Comparison of ENCODE assay signal across 8 mouse cellular contexts in the genomic region with DNA sequence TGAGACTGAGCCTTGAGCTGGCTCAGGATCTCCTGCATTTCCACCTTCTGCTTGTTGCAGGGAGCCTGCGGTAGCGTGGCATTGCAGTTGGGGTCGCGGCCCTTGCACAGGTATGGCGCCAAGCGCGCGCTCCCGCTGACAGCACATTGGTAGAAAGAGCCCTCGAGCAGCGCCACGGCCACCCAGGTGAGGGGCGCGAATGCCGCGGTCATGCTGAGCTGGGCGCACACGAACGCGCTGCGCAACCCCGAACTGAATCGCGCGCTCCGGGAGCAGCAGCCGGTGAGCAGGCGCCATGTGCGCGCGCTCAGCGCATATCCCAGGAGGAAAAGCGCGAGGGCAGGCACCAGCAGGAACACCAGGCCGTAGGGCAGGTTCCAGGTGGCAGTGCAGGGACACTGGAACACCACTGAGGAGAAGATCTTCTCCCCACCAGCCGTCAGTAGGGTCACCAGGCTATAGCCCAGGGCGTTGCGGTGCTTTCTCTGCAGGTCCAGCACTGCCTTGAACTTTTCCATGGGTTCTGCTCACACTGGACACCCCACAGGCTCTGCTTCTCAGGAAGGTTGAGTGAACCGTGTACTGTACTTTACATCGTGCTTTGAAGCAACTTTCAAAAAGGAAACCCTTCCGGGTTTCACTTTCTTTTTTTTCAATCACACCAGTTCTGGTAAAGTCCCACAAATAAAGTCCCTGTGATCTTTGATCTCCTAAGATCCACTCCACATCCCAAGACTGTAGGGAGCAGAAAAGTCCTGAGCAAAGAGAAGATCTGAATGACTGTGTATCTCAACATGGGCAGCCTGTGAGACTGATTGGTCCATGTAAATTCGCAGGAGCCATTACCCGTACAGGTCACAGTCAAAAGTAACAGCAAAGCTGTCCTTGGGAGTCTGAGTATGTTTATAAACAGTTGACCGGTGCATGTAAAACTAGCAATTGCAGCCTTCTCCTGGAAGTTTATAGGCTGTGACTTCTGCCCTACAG. TPM values are rescaled to one million over a fixed set of nuclear protein-coding genes. Genes with fewer than 3 reads are reported as not detected.
DNase-seq lines count a peak whose midpoint lies in the region; ATAC-seq lines count a peak whose summit lies in the region.

A gene (minus strand): TSS at position 593 of the 987 bp plus-strand sequence.

- 0 out of 2 replicates have a peak, but pooled peaks have one; percentile 24 for ATAC-seq in limb, embryonic 15.5 days (ENCODE audit: insufficient number of reproducible peaks, low FRiP score, low TSS enrichment, low read depth)
- peak; percentile 68 for ATAC-seq in midbrain, embryonic 14.5 days (ENCODE audit: low FRiP score, low TSS enrichment)

- no peaks in the 10 kb centered on the region for H3K9me3 ChIP-seq in heart, embryonic 10.5 days
- H3K9me3 ChIP-seq in limb, embryonic 15.5 days = no peaks in the 10 kb centered on the region
- H3K9me3 ChIP-seq in midbrain, embryonic 14.5 days (ENCODE audit: control insufficient read depth, low read length) = no peaks in the 10 kb centered on the region

- 15% methylated on average over 44 of the region's 44 CpGs for WGBS in heart, embryonic 10.5 days
- 14% methylated on average over 44 of the region's 44 CpGs for WGBS in limb, embryonic 15.5 days
- WGBS in midbrain, embryonic 14.5 days = 19% methylated on average over 44 of the region's 44 CpGs

- H3K4me1 ChIP-seq in heart, embryonic 10.5 days = peaks cover 8% of the 10 kb centered on the region
- H3K4me1 ChIP-seq in limb, embryonic 15.5 days = peaks cover 14% of the 10 kb centered on the region; the same call in 1 of the 2 replicates
- no peaks in the 10 kb centered on the region for H3K4me1 ChIP-seq in midbrain, embryonic 14.5 days (ENCODE audit: control insufficient read depth, insufficient read depth, low read length)

- H3K27me3 ChIP-seq in heart, embryonic 10.5 days (ENCODE audit: insufficient read depth, poor library complexity, severe bottlenecking) = peaks cover 9% of the 10 kb centered on the region; the same call in 1 of the 2 replicates
- no peaks in the 10 kb centered on the region for H3K27me3 ChIP-seq in limb, embryonic 15.5 days
- H3K27me3 ChIP-seq in midbrain, embryonic 14.5 days (ENCODE audit: control insufficient read depth, insufficient read depth, low read length) = no peaks in the 10 kb centered on the region

- H3K9ac ChIP-seq in limb, embryonic 15.5 days = peak within 1 kb of the TSS; percentile 50
- peak within 1 kb of the TSS; percentile 52 for H3K9ac ChIP-seq in midbrain, embryonic 14.5 days (replicated peaks; ENCODE audit: low read length)

- H3K27ac ChIP-seq in heart, embryonic 10.5 days = peak within 1 kb of the TSS; percentile 82
- no peak within 1 kb of the TSS for H3K27ac ChIP-seq in limb, embryonic 15.5 days
- H3K27ac ChIP-seq in midbrain, embryonic 14.5 days (replicated peaks; ENCODE audit: low read depth, low read length) = no peak within 1 kb of the TSS

- H3K36me3 ChIP-seq in heart, embryonic 10.5 days = no peaks in the 10 kb centered on the region
- no peaks in the 10 kb centered on the region for H3K36me3 ChIP-seq in limb, embryonic 15.5 days
- no peaks in the 10 kb centered on the region for H3K36me3 ChIP-seq in midbrain, embryonic 14.5 days (ENCODE audit: control insufficient read depth, insufficient read depth, low read length)

- DNase-seq in adrenal gland, adult (ENCODE audit: inconsistent age in 2 of 2, low spot score in 1 of 2) = peak; percentile 22 to 71
- DNase-seq in adrenal gland, adult 8-10 months = no peak
- DNase-seq in embryo, embryonic 11 days = peak; percentile 74
- DNase-seq in heart, embryonic 10.5 days (ENCODE audit: low spot score) = no peak
- peak; percentile 14 for DNase-seq in kidney, adult 9 months
- peak; percentile 75 for DNase-seq in midbrain, embryonic 14.5 days
- peak; percentile 29 to 56 for DNase-seq in spleen, postnatal 10 days (ENCODE audit: low spot score in 2 of 2)

- peak within 1 kb of the TSS; percentile 87 for H3K4me2 ChIP-seq in limb, embryonic 15.5 days
- H3K4me2 ChIP-seq in midbrain, embryonic 14.5 days (ENCODE audit: low read length) = peak within 1 kb of the TSS; percentile 67

- H3K4me3 ChIP-seq in heart, embryonic 10.5 days = peak within 1 kb of the TSS; percentile 74
- peak within 1 kb of the TSS; percentile 53 for H3K4me3 ChIP-seq in limb, embryonic 15.5 days
- H3K4me3 ChIP-seq in midbrain, embryonic 14.5 days (replicated peaks; ENCODE audit: low read depth, low read length) = peak within 1 kb of the TSS; percentile 47

RNA-seq across cellular contexts. Expression of the gene that starts here (rescaled TPM):
- total RNA-seq in adrenal gland, adult 8-10 months (2022) = 1 to 10 TPM in 1 of 4 experiments, under 1 TPM in 3; 0.59 to 1.1 (median 0.74) TPM
- polyA plus RNA-seq in heart, embryonic 10.5 days (2016; fragmentation: Nextera tagmentation; extraction: Ambion mirVana) = 0.48 and 0.88 TPM in 2 replicates
- 0.59 and 1.1 TPM in 2 replicates for polyA plus RNA-seq in limb, embryonic 15.5 days (2015; fragmentation: Nextera tagmentation; extraction: Ambion mirVana)
- polyA plus RNA-seq in midbrain, embryonic 14.5 days (2014; fragmentation: Nextera tagmentation; extraction: Ambion mirVana) = 0.27 and 1.0 TPM in 2 replicates

Comparison
In these comparisons a context has a peak if more than half of its experiments do, and no peak if none do; other contexts are left out.
1. DNase-seq: peak in adrenal gland, adult (2 of 2), embryo, embryonic 11 days (single experiment), kidney, adult 9 months (single experiment), midbrain, embryonic 14.5 days (single experiment) and spleen, postnatal 10 days (2 of 2); none in adrenal gland, adult 8-10 months (single experiment) and heart, embryonic 10.5 days (single experiment).
2. Peak in every context shown above with its lines, with median percentiles within 50 percentile points of each other: H3K4me3 ChIP-seq.